Mouse (Mus musculus) ovary, postnatal 10 days (tissue): ENCODE measurements around the gene Tmprss11b.
"Not testable (repeated sequence)": the region's sequence is repeated elsewhere in the genome, so short reads cannot be mapped to it uniquely, and the experiment has no call there.

Experiments used
- DNase-seq: peaks from one replicate; pipeline ENCODE4 v3.0.0; 2022; ENCODE audit warnings: low spot score

Gene Tmprss11b

DNA sequence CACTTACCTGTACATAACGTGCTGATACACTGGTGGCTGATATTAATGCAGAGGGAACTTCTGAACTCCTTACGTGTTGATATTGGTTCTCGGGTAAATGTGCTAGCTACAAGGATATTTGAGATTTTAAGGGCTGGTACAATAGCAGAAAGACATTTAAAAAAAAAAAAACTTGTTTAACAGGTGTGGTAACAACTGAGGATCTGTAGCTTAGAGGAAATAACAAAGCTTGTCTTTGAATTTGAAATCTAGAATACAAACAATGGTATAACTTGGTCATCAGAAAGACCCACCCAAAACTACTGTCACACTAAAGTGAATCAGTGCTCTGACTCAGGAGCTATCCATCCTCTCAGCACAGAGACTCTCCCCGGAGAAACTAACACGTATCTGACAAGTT, at the start of gene Tmprss11b:
TSS of gene Tmprss11b (minus strand) at position 101 of the 400 bp plus-strand sequence.
- no peak for DNase-seq

DNA sequence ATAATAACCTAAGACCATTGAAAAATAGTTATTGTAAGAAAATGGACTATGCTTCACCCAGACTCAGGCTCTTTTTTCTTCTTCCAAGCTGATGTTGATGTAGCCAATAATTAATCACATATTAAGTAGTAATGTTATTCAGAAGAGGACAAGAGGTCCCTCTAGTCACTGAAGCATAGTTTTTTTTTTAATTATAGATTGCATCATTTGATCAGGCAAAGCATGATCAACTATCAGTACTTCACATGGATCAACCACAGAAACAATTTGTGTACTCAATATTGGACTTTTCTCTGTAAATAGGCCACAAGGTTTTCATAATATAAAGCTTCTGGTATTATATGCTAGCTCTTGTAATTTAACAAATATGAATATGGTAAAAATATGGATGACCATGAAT, 48.9 kb upstream of the Tmprss11b start:
- DNase-seq: no peak

DNA sequence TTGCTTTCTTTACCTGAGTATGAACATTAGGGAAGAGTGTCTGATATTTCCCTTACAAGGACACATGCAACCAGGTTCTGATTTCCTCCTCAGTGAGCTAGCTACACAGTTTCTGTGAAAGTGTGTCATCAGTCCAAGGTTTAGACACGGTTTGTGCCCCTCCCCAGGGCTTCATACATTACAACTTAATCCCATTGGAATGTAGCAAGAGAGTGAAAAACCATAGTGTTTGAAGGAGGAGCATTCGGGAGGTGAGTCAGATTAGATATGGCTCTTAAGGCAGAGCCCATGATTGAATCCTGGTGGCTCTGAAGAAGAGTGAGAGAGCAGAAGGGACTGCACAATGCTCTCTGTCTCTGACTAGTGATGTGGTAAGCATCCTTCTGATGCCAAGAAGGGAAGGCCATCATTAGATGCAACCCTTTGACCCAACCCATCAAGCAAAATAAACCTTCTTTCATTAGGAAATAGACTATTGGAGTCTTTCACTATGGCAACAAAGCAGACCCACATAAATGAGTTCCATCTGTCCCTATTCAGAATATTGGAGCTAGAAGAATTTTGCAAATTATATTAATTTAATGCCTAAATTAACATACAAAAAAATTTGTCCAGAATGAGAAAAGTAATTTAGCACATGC, 46.8 kb upstream of the Tmprss11b start:
- no peak for DNase-seq

DNA sequence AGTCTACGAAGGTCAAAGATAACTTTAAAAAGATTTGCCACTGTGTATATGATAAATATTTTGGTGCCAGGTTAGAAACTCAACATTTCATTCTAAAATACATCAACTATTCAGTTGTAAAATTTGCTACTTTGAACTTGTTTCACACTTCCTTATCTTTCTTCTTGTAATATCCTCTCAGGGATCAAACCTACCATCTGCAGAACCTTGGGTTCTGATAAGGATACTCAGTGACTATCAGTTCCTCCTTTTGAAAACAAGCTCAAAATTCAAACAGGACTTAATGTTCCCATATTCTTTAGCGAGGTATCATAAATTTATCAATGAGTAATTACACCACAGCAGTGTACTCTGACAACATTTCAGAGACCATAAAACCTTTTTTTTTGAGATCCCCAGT, 38.8 kb upstream of the Tmprss11b start:
- no peak for DNase-seq

DNA sequence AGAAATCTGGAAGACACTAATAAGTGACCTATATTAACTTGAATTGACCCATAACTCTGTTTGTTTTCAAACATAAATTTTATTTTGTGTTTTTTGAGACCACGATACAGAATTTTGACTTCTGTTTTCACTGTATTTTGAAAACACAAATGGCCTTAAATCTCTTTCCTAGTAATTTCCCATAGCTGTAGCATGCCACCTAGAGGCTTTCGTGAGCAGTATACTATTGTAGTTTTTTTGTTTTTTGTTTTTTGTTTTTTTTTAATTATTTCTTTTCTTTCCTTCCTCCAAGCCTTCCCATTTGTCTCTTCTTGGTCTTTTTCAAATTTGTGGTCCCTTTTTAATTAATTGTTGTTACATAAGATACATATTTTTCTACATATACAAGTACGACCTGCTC, 28.8 kb upstream of the Tmprss11b start:
- no peak for DNase-seq

DNA sequence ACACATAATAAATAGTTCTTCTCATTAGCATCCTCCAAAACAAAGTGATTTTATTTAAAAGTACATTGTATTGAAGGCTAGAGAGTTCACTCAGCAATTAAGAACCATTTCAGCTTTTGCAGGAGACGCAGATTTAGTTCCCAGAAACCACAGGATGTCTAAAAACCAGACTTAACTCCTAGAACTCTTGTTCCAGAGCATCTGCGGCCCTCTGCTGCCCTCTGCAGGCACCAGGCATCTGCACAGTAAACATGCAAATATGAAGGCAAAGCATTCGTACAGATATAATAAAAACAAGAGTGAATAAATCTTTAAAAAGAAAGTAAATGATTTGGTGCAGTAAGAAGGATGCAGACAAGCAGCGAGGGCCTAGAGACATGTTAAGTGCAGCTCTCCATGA, 8.5 kb upstream of the Tmprss11b start:
- peak; percentile 15 for DNase-seq

DNA sequence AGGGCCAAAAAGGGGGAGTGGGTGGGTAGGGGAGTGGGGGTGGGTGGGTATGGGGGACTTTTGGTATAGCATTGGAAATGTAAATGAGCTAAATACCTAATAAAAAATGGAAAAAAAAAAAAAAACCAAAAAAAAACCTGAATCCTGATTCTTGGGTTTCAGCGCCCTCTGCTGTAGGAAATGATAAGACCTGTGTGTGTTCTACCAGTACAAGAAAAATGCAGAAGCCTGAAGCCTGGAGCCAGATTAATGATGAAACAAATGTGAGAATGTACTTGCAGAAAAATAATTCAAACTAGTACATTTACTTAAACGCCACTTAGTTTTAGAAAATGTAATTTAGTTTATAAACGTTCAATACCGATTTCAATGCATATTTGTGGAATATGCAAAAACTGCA, 27.0 kb downstream of the Tmprss11b start:
- DNase-seq: not testable (repeated sequence)

DNA sequence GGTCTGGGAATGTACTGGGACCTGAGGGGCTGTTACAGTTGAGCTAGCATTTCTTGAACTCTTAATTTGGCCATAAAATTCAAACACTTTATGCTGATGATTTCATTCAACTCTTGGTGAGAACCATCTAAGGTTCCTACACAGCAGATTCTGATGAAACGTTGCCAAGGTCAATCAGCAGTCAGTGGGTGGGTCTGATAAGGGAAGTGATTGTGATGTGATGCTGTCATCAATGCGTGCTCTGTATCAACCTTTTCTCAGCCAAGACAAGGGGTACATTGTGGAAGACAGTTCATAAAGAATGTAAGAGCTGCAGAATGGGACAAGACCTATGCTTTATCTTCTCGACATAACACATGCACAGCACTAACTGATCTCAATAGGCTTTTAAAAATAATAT, 35.4 kb downstream of the Tmprss11b start:
- no peak for DNase-seq

DNA sequence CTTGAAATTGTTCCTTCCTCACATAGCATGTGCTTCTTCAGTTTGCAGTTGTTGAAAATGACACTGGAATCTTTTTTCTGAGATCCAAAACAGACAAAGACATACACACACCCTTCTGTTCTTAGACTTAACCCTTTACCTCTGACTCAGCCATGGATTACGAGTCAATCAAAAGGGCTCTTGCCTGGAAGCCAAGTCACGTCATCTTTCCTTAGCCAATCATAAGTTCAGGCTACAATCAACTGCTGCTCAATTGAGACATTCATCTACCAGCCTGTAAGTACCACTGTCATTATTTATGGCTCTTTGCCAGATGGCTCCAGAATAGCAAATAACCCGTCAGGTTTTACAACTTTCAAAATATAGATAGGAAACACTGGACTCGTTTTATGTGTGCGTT, 43.8 kb downstream of the Tmprss11b start, which contains the start of gene Tmprss11f:
TSS of gene Tmprss11f (minus strand) at position 101 of the 400 bp plus-strand sequence.
- no peak for DNase-seq

DNA sequence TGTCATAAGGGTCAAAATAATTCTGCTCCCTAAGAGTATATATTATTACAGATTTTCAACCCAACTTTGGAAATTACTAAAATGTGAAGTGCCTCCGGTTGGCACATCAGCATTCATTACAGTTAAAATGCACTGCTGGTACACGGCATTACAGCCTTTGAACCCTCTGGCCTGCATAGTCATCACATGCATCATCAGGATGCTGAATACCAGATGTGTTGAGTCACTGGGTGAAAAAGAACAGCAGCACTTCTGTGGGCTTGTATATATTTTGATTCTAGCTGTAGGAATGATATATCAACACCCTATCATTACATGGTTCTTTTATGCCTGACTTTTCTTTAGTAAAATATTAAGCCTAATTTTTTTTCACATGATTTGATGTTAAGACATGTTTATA, 45.5 kb downstream of the Tmprss11b start:
- DNase-seq: no peak

DNA sequence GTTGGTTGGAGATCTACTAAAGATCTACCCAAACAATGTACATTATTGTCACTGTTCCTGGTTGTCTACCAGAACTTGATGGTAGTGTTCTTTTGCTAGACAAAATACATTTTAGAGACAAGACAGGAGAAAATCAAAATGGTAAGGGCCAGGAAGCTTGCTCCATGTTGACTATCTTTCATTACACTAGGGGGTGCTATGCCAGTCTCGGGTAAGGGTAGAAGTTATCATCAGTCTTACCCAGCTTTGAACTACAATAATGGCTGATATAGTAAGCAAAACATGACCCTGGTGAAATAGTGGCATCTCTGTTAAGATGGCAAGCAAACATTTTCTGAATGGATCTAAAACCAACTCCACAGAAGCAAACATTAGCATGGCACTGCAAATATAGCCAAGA, 54.4 kb downstream of the Tmprss11b start:
- DNase-seq: no peak
